Mouse (Mus musculus) lung, postnatal 25 days (tissue): ENCODE results near the gene Stard9.
A peak's percentile ranks its signal among the peaks of the same experiment; 100 is the strongest.
"Not testable (repeated sequence)": the region's sequence is repeated elsewhere in the genome, so short reads cannot be mapped to it uniquely, and the experiment has no call there.

Source experiments
- DNase-seq: peaks from one replicate; pipeline ENCODE4 v3.0.0; 2022; ENCODE audit warnings: low spot score

The Stard9 gene

DNA sequence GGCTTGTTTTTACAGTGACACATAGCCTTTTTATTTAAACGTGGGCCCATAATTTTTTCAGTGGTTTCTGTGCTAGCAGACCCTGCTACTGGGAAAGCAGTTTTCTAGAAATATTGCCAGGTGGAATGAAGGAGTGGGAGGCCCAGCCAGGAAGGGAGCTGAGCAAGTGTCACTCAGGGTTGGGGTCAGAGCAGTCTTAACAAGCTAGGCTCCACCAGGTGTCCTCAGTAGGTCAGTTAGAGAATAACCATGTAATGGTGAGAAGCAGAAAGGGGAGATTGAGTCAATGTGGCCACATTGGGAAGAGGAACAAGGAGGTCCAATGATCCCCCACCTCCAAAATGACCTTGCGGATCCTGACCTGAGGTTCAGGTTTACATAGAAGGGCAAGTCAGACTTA is 25.8 kb downstream of the Stard9 start:
- DNase-seq: no peak

DNA sequence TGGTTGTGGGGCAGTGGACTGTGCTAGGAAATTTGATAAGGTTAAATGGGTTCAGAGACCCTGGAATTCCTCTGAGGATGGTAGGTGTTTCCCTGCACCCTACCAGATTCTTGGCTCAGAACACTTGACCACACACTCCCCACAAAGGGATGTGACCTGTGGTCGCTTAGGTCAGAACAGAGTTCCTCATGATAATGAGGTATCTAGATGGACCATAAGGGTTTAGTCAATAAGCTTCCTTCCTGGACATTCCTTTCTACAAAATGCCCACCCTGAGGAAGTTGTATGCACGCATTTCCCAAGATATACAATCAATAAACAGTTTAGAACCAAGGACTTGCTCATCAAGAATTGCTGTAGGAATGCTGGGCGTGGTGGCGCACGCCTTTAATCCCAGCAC is 27.0 kb downstream of the Stard9 start:
- DNase-seq: no peak

DNA sequence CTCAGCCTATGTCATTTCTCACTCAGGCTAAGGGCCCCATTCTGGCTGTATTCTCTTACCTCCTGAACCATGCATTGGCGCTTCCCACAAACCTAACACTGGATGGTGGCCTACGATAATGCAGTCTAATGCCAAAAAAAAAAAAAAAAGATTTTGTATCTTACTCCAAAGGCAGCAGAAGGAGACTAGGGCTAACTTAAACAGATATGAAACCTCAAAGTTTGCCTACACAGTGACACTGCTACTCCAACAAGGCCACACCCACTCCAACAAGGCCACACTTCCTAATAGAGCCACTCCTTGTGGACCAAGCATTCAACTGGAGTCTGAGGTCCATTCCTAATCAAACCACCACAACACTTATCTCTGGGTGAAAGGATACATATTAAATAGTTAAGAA is 27.8 kb downstream of the Stard9 start:
- no peak for DNase-seq

DNA sequence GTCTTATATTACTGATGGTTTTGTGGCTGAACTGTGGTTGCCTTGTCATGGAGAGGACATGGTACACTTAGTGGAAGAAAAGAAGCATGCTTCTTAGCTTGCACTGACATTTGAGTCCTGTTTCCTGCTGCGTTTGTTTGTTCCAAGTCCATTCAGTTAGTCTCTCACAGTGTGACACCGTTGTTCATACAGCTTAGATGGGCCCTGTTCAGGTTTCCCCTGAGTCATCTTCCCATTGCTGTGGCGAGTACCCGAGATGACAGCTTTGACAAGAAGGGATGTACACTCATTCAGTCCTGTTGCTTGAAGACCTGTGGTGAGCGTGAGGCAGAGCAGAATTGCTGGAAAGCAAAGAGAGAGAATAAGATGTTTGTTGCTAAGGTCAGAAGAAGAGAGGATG is 29.6 kb downstream of the Stard9 start:
- DNase-seq: no peak

DNA sequence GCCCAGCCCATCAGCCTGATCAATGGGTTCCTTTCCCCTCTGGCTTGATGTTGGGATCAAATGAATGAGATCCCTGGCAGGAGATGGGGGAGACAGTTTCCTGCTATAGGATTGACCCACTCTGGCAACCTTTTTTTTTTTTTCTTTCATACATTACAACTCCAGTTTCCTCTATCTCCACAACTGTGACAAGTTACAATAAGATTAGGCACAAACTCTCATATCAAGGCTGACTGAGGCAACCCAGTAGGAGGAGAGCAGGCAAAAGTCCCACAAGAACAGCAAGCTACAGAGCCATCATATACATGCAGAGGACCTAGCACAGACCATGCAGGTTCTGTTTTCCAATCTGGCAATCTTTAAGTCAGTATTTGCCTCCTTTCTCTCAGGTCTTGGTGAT is 30.4 kb downstream of the Stard9 start:
- DNase-seq: no peak

DNA sequence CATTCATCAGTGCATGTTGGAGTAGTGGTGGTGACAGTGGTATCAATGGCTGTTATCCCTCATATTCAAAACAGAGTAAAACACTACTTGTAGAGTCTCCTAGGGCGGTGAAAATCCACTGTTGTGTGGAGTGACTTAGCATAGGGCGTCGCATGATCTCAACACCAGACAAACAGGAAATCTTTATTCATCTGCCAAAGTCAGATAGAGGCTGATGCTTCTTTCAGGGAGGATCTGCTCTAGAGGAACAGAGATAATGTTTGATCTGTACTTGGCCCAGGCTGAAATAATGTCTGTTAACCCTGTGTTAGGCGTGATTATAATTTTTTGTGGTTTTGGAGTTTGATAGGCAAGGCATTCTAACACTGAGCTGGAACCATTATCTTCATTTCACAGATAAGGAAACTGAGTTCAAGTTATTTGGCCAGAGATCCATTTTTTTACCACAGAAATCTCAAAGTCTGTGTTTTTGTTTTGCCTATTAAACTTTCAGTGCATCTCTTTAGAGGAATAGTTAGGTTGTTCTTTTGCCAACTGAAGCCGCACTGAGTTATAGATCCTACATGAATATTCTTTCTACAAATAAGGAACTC is 31.7 kb downstream of the Stard9 start:
- DNase-seq: peak; percentile 45

DNA sequence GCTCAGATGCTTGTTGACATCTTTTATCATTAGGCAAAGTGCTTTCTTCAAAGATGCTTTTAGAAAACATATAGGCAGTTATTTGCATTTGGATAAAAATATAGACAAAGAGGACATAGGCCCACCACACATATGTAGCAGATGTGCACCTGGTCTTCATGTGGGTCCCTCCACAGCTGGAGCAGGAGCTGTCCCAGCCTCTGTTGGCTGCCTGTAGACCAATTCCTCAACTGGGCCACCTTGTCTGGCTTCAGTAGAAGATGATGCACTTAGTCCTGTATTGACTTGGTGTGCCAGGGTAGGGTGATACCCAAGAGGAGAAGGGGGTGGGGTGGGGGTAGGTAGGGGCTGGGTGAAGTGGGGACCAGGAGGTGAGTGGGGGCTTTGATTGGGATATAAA is 33.8 kb downstream of the Stard9 start:
- DNase-seq: no peak

DNA sequence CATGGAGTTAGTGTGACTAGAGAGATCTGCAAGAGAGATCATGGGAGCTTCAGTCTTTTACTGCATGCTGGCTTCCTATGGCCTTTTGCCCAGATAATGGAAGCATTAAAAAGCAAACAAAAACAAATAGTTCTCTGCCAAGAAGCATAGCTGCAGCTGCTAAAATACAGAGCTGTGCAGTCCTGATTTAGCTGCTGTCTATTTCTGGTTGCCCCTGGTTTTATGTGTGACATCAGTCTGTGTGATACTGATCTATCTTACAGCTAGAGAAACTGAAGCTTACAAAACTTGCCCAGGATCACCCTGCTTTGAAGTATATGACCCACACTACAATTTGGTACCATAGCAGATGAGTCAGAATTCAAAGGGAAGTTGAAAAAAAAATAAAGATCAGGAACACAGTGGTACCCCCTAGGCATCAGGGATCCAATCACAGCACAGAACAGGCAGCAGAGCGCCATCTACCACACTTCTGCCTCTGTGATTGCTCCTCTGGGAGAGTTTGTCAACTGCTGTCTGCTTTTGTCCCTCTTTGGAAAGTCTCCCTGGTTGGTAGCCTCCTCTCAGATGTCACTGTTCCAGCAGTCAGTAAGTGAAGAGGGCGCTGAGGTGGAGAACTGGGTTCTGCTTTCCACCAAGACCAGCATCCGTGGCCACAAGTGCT is 34.7 kb downstream of the Stard9 start:
- DNase-seq: no peak

DNA sequence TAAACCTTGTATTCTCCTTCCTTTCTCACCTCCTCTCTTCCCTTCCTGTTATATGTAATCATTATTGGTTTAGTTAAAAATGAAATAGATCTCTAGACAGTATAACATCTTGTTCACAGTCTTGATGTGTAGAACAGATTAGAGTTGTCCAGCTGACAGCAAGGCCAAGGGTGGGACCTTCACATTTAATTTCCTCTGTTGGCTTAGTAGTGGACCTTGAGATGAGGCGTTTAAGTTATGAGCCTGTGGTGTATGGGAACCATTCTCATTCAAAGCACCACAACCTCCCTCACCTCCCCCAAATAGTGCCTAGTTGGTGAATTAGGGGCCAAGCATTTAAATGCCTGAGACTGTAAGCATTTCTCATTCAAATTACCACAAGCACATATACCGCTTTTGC is 38.5 kb downstream of the Stard9 start:
- DNase-seq: no peak

DNA sequence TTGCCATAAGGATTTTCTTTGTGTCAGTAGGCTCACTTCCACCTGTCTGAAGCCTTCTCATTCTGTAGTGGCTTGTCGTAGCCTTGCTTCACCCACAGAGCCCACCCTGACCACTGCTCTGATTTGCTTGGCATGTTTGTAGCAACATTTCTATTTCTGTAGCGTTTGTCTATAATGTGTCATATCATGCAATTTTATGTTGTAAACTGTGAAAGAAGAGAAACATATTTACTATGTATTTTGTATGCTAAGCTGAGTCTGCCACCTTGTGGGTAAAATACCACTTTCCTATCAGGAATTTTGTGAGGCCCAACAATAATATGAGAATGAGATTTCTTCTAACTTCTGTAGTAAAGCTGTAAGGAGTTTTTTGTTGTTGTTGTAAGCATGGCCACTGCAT is 41.3 kb downstream of the Stard9 start:
- no peak for DNase-seq

DNA sequence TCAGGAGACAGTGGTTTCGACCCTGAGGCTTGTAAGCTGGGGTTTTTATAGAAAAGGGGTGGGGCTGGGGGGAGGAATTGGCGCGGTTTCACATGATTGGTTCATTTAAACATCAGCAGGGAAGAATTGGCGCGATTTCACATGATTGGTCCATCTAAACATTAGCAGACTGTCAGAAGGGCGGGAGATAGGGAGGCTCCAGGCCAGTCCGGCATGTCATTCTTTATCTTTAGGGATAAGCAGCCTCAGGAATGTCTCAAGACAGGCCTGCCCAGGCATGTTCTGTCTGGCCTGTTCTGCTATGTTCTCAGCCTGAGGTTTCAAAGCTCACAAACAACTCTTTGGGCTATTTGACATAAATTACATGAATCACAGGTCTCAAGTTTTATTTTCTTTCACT is 52.2 kb downstream of the Stard9 start:
- DNase-seq: not testable (repeated sequence)

DNA sequence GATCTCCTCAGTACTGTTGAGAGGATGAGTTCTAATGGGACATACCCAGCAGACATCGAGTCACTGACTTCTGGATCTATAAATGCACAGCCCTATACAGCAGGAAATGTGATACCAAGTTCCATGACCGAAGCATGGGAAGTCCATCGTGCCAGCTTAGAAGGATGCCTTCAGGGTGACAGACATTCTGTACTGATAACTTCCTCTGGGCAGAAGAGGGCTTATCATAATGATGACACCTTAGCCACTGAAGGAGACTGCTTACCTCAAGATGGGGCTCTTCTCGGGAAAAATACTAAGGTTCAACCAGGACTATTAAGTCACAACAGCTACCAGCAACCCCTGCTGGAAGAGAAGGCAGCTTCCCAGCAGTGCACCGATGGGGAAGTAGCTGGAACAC is 68.8 kb downstream of the Stard9 start:
- DNase-seq: no peak

DNA sequence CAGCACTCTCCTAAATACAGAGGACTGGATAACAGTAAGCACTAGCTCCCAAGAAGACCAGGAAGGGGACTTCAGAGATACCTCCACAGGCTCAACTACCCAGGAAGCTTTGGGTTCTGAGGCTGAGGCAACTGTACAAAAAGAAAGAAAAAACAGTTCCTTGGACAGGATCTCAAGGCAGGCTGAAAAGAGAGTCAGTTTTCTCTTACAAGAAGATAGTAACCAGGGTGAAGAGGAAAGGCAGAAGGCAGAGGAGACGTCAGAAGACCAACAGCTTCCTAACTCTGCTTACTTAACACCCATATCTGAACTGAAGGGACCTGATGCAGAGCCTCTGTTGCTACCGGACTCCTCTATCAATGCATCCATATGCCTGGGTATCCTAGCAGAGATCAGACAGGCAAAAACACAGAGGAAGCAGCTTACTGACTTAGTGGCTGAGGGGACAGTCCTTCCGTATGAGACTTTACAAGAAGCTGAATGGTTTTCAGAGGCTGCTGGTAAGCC is 71.5 kb downstream of the Stard9 start:
- DNase-seq: no peak

DNA sequence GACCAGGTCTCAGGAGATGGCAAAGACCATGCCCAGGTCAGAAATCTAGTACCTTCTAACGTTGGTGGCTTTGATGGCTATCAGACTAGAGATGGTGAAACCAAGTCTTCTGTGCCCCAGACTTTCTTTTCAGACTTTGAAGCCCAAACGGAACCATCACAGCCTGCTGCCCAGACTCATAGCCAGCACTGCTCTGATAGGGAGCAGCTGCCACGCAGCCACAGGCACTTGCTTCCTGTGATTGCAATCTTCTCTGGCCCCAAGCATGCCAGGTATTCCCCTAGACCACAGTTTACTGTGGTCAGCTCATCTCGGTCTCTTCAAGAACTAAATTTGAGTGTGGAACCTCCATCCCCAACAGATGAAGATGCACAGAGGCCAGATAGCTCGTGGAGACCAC is 73.8 kb downstream of the Stard9 start:
- DNase-seq: no peak

DNA sequence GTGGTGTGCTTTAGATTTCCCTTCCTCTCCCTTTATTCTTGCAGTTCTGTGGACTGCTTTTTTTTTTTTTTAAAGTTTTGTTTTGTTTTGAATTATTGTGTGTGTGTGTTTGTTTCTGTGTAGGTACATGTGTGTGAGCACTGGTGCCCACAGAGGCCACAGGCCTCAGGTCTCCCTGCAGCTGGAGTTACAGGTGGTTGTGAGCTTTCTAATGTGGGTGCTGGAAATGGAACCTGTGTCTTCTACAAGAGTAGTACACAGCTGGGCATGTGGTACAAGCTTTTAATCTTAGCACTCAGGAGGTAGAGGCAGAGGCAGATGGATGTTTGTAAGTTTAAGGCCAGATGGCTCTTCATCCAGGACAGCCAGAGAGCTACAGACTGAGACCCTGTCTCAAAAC is 78.1 kb downstream of the Stard9 start:
- no peak for DNase-seq

DNA sequence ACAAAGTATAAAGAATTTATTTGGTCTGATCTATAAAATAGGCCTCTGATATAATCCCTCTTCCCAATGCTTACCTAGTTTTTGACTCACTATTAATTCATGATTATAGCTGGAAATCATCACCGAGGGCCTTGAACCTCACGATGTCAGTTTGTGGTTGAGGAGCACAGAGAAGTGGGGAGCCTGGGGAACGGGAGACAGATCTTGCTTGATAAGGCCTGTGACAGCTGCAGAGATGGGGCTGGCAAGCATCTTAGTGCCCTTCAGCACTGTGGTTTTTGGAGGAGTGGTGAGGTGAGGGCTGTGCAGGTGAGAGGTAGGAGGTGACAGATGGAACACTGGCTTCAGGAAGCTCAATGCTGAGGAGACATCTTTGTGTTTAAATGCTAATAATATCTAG is 81.2 kb downstream of the Stard9 start:
- DNase-seq: no peak

DNA sequence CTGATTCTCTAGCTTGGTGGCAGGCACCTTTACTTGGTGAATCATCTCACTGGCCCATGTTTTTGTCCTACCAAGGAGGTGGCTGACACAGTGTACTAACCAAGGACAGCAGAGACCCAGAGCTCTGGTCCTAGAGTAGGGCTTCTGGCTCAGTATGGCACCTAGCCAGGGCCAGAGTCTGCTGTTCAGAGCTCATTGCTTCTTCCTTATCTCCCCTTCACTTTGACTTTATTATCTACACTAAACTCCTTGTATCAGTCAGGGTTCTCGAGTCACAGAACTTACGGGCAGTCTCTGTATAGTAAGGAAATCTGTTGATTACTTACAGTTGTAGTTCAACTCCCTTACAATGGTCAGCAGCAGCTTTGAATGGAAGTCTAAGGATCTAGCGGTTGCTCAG is 82.0 kb downstream of the Stard9 start:
- no peak for DNase-seq

DNA sequence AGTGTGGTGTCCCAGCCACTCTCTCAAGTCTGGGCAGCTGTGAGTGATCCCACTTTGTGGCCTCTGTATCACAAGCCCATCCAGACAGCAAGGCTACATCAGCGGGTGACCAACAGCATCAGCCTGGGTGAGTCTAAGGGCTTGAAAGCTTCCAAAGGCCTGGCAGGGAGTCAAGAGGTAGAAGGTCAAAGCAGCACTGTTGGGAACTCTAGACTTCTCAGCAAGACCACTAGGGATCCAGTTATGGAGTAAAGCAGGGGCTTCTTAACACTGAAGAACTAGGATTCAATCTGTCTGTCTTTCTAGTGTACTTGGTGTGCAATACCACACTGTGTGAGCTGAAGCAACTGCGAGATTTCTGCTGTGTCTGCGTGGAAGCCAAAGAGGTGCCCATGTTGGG is 84.5 kb downstream of the Stard9 start:
- no peak for DNase-seq

DNA sequence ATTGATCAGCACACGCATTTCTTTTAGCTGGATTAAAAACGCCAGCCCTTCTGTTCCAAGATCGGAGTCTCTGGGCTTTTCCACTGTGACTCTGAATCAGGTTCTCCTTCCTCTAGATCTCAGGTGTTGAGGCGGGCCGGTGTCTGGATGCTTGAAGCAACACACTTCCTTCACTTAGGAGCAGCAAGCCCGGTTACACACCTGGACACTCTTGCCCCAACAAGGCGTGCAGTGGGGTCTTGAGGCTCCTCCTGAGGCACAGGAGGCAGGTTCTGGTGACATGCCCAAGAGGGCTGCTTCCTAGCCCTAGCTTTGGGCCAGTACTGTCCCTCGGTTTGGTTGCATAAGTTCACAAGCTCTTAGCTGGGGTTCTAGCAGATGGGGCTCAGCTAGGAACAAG is 89.6 kb downstream of the Stard9 start:
- no peak for DNase-seq

DNA sequence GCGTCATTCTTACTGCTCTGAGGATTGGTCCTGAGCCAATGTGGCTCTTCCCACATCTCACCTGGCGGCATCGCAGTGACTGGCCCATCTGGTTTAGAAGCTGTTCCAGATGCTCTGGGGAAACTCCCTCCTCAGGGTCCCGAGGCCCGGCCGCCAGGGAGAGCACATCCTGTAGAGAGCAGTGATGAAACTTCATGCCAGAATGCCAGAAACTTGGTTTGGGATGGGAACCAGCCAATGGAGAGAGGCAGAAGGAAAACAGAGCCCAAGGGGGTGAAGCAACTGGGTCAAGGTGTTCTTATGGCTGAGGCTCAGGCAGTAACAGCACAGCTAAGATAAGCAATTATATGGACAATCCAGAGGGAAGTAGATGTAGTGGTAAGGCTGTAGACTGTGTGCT is 91.9 kb downstream of the Stard9 start:
- DNase-seq: no peak

DNA sequence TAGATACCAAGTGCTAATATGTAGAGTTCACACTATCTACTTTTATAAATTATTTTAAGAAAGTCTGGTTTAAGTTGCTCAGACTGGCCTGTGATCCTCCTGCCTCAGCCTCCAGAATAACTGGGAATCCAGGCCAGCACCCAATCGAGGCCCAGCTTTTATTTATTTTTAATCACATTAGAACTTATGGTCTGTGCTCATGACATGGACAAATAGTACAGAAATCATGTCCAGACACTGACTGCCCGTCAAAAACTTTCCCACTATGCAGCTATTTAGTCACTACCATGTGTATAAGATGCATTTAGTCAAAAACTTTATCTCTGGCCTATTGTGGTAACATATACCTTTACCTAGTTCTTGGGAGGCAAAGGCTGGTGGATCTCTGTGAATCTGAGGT is 93.0 kb downstream of the Stard9 start:
- DNase-seq: no peak

DNA sequence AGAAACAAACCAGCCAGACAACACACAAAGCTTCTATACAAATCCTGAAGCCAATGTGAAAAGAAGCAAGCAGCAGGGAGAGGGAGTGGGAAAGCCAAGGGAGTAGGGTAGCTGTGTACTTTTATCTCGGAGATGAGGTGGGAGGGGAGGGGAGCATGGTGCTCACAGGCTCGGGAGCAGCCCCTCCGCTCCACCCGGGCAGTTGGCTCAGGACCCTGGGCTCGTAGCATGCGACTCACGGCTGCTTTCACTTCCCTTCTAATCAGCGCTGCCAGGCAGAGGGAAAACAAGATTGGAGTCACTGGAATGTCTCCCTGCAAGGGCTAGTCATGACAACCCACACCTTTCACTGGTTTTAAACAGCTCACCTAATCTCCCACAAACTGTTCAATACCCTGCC is 93.6 kb downstream of the Stard9 start:
- no peak for DNase-seq

DNA sequence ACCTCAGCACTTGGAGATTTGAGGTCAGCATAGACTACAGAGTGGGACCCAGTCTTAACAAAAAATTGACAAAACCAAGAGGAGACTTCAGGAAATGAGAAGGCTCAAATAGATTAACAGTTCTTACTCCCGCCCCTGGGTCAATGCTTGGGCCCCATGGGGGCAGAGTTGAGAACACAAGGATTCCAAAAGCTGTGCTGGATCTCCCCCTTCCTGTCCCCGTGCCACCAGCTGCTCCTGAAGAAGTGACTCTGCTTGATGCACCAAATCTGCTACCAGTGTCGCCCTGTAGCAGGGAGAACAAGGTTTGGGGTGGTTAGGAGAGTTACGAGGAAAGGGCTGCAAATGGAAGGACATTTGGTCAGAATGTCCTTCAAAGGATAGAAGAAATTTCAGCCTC is 94.7 kb downstream of the Stard9 start:
- DNase-seq: no peak

DNA sequence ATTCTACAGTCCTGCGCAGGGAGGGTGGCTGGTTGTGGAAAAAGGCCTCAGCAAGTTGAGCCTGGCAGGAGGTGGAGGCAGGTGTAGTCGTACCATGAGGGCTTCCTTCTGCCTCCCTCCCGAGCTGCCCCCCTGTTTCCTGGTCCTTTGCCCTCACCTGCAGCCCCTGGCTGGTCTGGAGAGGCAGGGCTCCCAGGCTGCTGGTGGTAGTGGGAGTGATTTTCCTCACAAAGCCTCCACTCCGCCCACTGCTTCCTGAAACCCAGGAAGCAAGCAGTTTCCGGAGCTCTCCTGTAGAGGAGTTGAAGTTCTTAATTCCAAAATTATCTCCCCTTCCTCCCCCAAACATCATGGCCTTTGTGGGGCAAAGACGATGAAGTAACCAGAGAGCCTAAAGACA is 95.3 kb downstream of the Stard9 start:
- DNase-seq: no peak
